Mouse (Mus musculus): ENCODE results near the gene Scrn3. TPM values are rescaled to one million over a fixed set of nuclear protein-coding genes. Genes with fewer than 3 reads are reported as not detected.
A peak's percentile ranks its signal among the peaks of the same experiment; 100 is the strongest.

The Scrn3 gene
- polyA plus RNA-seq, 1 experiment from 2014 or later, result 19.2 TPM

DNA sequence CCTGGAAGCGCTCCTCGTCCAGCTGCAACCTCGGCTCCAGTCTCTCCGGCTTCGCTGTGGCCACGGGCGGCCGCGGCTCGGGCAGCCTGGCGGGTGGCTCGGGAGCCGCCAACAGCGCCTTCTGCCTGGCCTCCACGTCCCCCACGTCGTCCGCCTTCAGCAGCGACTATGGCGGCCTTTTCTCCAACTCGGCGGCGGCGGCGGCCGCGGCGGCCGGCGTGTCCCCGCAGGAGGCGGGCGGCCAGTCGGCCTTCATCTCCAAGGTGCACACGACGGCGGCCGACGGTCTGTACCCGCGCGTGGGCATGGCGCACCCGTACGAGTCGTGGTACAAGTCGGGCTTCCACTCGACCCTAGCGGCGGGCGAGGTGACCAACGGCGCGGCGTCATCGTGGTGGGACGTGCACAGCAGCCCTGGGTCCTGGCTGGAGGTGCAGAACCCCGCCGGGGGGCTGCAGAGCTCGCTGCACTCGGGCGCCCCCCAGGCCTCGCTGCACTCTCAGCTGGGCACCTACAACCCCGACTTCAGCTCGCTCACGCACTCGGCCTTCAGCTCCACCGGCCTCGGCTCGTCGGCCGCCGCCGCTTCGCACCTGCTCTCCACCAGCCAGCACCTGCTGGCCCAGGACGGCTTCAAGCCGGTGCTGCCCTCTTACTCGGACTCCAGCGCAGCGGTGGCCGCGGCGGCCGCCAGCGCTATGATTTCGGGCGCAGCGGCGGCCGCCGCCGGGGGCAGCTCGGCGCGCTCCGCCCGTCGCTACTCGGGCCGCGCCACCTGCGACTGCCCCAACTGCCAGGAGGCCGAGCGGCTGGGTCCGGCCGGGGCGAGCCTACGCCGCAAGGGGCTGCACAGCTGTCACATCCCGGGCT, 38.9 kb upstream of the Scrn3 start:
- 0 out of 2 replicates have a peak, but pooled peaks have one; percentile 25 for ATAC-seq (replicated peaks; ENCODE audit: extremely low read depth, insufficient read depth, low FRiP score)
- Histone ChIP-seq H3K4me1 (ENCODE audit: control insufficient read depth, insufficient read depth, low read length) (peaks cover 28% of the 10 kb centered on the region), H3K4me3 (ENCODE audit: low read length) (peak overlapping the region; percentile 54), H3K9ac (ENCODE audit: low read length) (peak overlapping the region; percentile 46), H3K36me3 (ENCODE audit: control insufficient read depth, insufficient read depth) (no peaks in the 10 kb centered on the region), H3K27me3 (ENCODE audit: control insufficient read depth, insufficient read depth, low read length) (peaks cover 52% of the 10 kb centered on the region), H3K27ac (ENCODE audit: low read length) (no peak overlapping the region), H3K4me2 (ENCODE audit: low read depth, low read length) (peak overlapping the region; percentile 67), H3K9me3 (replicated peaks; ENCODE audit: control insufficient read depth, low read length) (no peaks in the 10 kb centered on the region)
- WGBS, result under 1% methylated on average over 104 of the region's 110 CpGs

- Histone ChIP-seq H3K9ac (ENCODE audit: low read length) (no peak overlapping the region), H3K36me3 (ENCODE audit: control insufficient read depth, insufficient read depth) (no peaks in the 10 kb centered on the region), H3K9me3 (replicated peaks; ENCODE audit: control insufficient read depth, low read length) (no peaks in the 10 kb centered on the region), H3K4me2 (ENCODE audit: low read depth, low read length) (peak overlapping the region; percentile 67), H3K4me1 (ENCODE audit: control insufficient read depth, insufficient read depth, low read length) (peaks cover 34% of the 10 kb centered on the region), H3K27ac (ENCODE audit: low read length) (no peak overlapping the region), H3K27me3 (ENCODE audit: control insufficient read depth, insufficient read depth, low read length) (peaks cover 54% of the 10 kb centered on the region), H3K4me3 (ENCODE audit: low read length) (peak overlapping the region; percentile 54)
- ATAC-seq (replicated peaks; ENCODE audit: extremely low read depth, insufficient read depth, low FRiP score), result no peak
- under 1% methylated on average over 88 of the region's 88 CpGs for WGBS
Observed at GRCm38 (mm10) chr2:73274119-73274920, 38.1 kb upstream of the Scrn3 start.

GRCm38 (mm10) chr2:73275261-73276040, 37.0 kb upstream of the Scrn3 start:
- H3K27ac ChIP-seq (ENCODE audit: low read length), result no peak overlapping the region
- peaks cover 50% of the 10 kb centered on the region for H3K27me3 ChIP-seq (ENCODE audit: control insufficient read depth, insufficient read depth, low read length)
- H3K9ac ChIP-seq (ENCODE audit: low read length), result no peak overlapping the region
- ATAC-seq (replicated peaks; ENCODE audit: extremely low read depth, insufficient read depth, low FRiP score), result no peak
- peaks cover 39% of the 10 kb centered on the region for H3K4me1 ChIP-seq (ENCODE audit: control insufficient read depth, insufficient read depth, low read length)
- 10% methylated on average over 8 of the region's 8 CpGs for WGBS
- no peak overlapping the region for H3K4me3 ChIP-seq (ENCODE audit: low read length)
- no peaks in the 10 kb centered on the region for H3K9me3 ChIP-seq (replicated peaks; ENCODE audit: control insufficient read depth, low read length)
- no peaks in the 10 kb centered on the region for H3K36me3 ChIP-seq (ENCODE audit: control insufficient read depth, insufficient read depth)
- no peak overlapping the region for H3K4me2 ChIP-seq (ENCODE audit: low read depth, low read length)

DNA sequence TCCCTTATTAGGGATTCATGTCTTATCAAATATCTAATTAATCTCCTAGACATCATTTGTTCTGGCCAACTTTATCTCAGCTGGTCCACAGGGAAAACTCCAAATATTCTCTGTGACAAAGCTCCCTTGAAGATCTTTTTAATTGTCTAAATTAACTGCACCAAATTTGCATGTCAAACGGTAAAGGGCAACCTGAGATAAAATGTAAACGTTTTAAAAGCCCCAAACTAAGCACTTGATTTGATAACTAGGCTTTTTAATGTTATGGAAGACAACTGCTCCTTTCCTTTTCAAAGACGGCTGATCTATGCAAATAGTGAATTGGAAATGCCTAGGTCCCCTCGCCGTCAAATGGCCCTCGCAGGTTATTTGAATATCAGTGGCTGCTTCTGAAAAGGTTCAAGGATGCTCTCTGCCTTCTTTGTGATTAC, 36.2 kb upstream of the Scrn3 start:
- Histone ChIP-seq H3K4me3 (ENCODE audit: low read length) (no peak overlapping the region), H3K27ac (ENCODE audit: low read length) (no peak overlapping the region), H3K36me3 (ENCODE audit: control insufficient read depth, insufficient read depth) (no peaks in the 10 kb centered on the region), H3K9me3 (replicated peaks; ENCODE audit: control insufficient read depth, low read length) (no peaks in the 10 kb centered on the region), H3K4me2 (ENCODE audit: low read depth, low read length) (no peak overlapping the region), H3K4me1 (ENCODE audit: control insufficient read depth, insufficient read depth, low read length) (peaks cover 39% of the 10 kb centered on the region), H3K9ac (ENCODE audit: low read length) (no peak overlapping the region), H3K27me3 (ENCODE audit: control insufficient read depth, insufficient read depth, low read length) (peaks cover 49% of the 10 kb centered on the region)
- WGBS, result 3% methylated on average over 6 of the region's 6 CpGs
- no peak for ATAC-seq (replicated peaks; ENCODE audit: extremely low read depth, insufficient read depth, low FRiP score)

DNA sequence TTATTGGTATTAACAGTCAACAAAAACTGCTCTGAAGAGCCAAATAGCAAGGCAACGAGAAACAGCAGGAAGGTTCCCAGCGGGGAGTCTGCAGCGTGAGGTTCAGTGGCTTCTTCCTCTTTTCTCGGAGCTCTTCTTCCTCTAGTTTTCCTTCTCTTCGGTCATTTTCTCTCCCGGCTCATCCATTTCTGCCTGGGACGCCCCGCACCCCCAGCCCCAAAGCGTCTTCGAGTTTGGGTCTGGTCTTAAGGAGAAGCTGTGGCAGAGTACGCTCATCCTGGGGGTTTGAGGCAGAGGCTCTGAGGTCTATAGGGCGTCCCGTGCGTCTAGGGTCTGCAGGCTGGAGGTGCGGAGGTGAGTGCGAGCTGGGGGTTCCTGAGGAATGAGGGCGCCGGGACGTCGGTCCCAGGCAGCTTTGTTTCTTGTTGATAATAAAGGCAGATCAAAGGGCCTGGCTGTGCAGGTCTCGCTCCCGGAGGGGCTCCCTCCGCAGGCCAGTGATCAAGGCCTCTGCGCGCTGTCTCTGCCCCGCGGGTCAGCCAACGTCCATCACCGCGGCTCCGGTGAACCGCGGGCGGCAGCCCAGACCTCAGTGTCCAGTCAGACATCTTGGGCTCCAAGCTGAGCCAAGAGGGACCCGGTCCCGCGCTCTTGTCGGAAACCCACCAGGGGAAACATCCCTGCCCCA, 35.2 kb upstream of the Scrn3 start:
- Histone ChIP-seq H3K27me3 (ENCODE audit: control insufficient read depth, insufficient read depth, low read length) (peaks cover 52% of the 10 kb centered on the region), H3K36me3 (ENCODE audit: control insufficient read depth, insufficient read depth) (no peaks in the 10 kb centered on the region), H3K9ac (ENCODE audit: low read length) (no peak overlapping the region), H3K4me3 (ENCODE audit: low read length) (peak overlapping the region; percentile 2; the same call in 1 of the 2 replicates), H3K4me2 (ENCODE audit: low read depth, low read length) (no peak overlapping the region; the same call in 1 of the 2 replicates), H3K27ac (ENCODE audit: low read length) (no peak overlapping the region), H3K9me3 (replicated peaks; ENCODE audit: control insufficient read depth, low read length) (no peaks in the 10 kb centered on the region), H3K4me1 (ENCODE audit: control insufficient read depth, insufficient read depth, low read length) (peaks cover 35% of the 10 kb centered on the region)
- no peak for ATAC-seq (replicated peaks; ENCODE audit: extremely low read depth, insufficient read depth, low FRiP score)
- 2% methylated on average over 38 of the region's 38 CpGs for WGBS

DNA sequence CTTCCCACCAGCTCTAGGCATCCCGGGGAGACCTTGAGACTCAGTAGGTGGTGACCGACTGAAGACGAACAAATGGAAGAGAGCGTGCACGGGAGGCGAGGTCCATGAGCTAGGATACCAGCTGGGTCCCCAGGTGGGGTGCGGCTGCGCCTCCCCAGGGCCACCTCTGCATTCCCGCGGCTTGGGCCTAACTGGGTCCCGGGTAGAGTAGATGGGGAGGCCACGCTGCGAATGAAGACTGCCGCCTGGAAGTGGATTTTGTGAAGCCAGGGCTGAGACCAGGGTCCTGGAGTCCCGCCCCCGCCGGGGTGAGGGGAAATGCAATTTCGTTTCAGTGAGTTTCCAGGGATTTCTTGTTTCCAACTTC, 34.7 kb upstream of the Scrn3 start:
- WGBS, result 9% methylated on average over 18 of the region's 18 CpGs
- H3K4me1 ChIP-seq (ENCODE audit: control insufficient read depth, insufficient read depth, low read length), result peaks cover 33% of the 10 kb centered on the region
- H3K27me3 ChIP-seq (ENCODE audit: control insufficient read depth, insufficient read depth, low read length), result peaks cover 53% of the 10 kb centered on the region
- H3K4me3 ChIP-seq (ENCODE audit: low read length), result no peak overlapping the region
- H3K27ac ChIP-seq (ENCODE audit: low read length), result no peak overlapping the region
- ATAC-seq (replicated peaks; ENCODE audit: extremely low read depth, insufficient read depth, low FRiP score), result no peak
- H3K4me2 ChIP-seq (ENCODE audit: low read depth, low read length), result no peak overlapping the region
- no peak overlapping the region for H3K9ac ChIP-seq (ENCODE audit: low read length)
- no peaks in the 10 kb centered on the region for H3K36me3 ChIP-seq (ENCODE audit: control insufficient read depth, insufficient read depth)
- no peaks in the 10 kb centered on the region for H3K9me3 ChIP-seq (replicated peaks; ENCODE audit: control insufficient read depth, low read length)

DNA sequence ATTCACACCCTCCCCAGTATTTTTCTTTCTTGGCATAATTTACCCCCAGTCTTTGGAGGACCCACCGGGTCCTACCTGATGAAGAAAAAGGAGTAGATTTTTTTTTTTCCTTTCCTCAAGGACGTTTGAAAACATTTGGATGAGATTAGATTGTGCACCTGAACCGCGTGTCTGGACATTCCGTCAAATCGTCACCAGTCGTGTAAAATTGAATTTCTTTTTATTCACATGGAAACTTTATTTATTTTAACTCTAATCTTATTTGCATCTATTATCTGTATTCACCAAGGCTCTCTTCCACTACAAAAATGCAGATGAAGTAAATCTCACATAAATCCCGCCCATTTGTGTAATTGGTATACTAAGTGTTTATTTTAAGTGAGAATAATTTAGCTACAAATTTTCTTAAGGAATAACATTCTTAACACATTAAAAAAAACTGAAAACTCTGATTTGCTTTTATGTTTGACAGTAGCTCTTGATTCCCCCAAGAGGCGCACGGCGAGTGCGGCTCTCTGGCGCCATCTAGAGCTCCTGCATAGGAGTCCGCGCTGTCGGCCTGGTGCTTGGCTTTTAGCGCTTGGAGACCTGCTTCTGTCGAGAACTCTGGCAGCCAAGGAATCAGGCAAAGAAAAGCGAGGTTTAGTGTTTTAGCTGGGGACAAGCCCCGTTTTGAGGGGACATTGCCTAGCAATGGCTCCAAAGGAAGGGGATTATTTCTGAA, 34.1 kb upstream of the Scrn3 start:
- no peak overlapping the region for H3K9ac ChIP-seq (ENCODE audit: low read length)
- no peaks in the 10 kb centered on the region for H3K9me3 ChIP-seq (replicated peaks; ENCODE audit: control insufficient read depth, low read length)
- peak overlapping the region; percentile 34 for H3K4me3 ChIP-seq (ENCODE audit: low read length)
- WGBS, result 4% methylated on average over 20 of the region's 20 CpGs
- no peaks in the 10 kb centered on the region for H3K36me3 ChIP-seq (ENCODE audit: control insufficient read depth, insufficient read depth)
- peaks cover 52% of the 10 kb centered on the region for H3K27me3 ChIP-seq (ENCODE audit: control insufficient read depth, insufficient read depth, low read length)
- peaks cover 33% of the 10 kb centered on the region for H3K4me1 ChIP-seq (ENCODE audit: control insufficient read depth, insufficient read depth, low read length)
- ATAC-seq (replicated peaks; ENCODE audit: extremely low read depth, insufficient read depth, low FRiP score), result peak; percentile 80
- no peak overlapping the region for H3K27ac ChIP-seq (ENCODE audit: low read length)
- peak overlapping the region; percentile 50 for H3K4me2 ChIP-seq (ENCODE audit: low read depth, low read length)

GRCm38 (mm10) chr2:73278869-73279268, 33.5 kb upstream of the Scrn3 start:
- ATAC-seq (replicated peaks; ENCODE audit: extremely low read depth, insufficient read depth, low FRiP score), result no peak; the same call in 1 of the 2 replicates
- WGBS, result 1% methylated on average over 17 of the region's 17 CpGs
- peak overlapping the region; percentile 50 for H3K4me2 ChIP-seq (ENCODE audit: low read depth, low read length)

More at GRCm38 (mm10) chr2:73278869-73279268, 33.5 kb upstream of the Scrn3 start:
- Histone ChIP-seq H3K4me3 (ENCODE audit: low read length) (peak overlapping the region; percentile 34), H3K27me3 (ENCODE audit: control insufficient read depth, insufficient read depth, low read length) (peaks cover 46% of the 10 kb centered on the region), H3K9ac (ENCODE audit: low read length) (no peak overlapping the region), H3K27ac (ENCODE audit: low read length) (no peak overlapping the region), H3K9me3 (replicated peaks; ENCODE audit: control insufficient read depth, low read length) (no peaks in the 10 kb centered on the region), H3K36me3 (ENCODE audit: control insufficient read depth, insufficient read depth) (no peaks in the 10 kb centered on the region), H3K4me1 (ENCODE audit: control insufficient read depth, insufficient read depth, low read length) (peaks cover 32% of the 10 kb centered on the region)

Data from heart, embryonic 16.5 days (tissue).